Mouse (Mus musculus) gastrocnemius, adult 2 months (tissue): ENCODE measurements around the gene Clps. TPM values are rescaled to one million over a fixed set of nuclear protein-coding genes. Genes with fewer than 3 reads are reported as not detected.

ENCODE experiments used
- DNase-seq: peaks from one replicate; pipeline ENCODE4 v3.0.0; 2022
- H3K27ac ChIP-seq: fragments of 200-600 bp; 2 replicates; pipeline ENCODE4 v1.8.1; 2022; ENCODE audit warnings: mild to moderate bottlenecking
- H3K4me3 ChIP-seq: fragments of 200-600 bp; 2 replicates; pipeline ENCODE4 v1.8.1; 2022; ENCODE audit warnings: mild to moderate bottlenecking, moderate library complexity
- CTCF ChIP-seq: fragments of 200-600 bp; IDR thresholded peaks from 2 replicates; pipeline ENCODE4 v1.8.1; 2022; ENCODE audit warnings: antibody characterized with exemption, mild to moderate bottlenecking, moderate library complexity
- intact Hi-C: fragments of 180-260 bp; cut with DNase I; formaldehyde crosslinking; loops from one replicate; pipeline ENCODE4 v1.15.1; 2025
- microRNA-seq: library from miRNA; unstranded; fragments of <30 nt; microRNA quantifications from one replicate; pipeline ENCODE4 v1.2.0, GENCODE M21; 2021
- total RNA-seq, 2 experiments: library from RNA; stranded (reverse); gene quantifications; 2 replicates each; pipeline ENCODE4 v1.2.3; 2021

Clps gene
- total RNA-seq, 2 experiments from 2014 or later: not detected

GRCm38 (mm10) chr17:28513844-28514243, 46.7 kb downstream of the Clps start:
- H3K27ac ChIP-seq: peak overlapping the region; percentile 99
- intact Hi-C loops: loop anchor here (2.0 kb wide), 1 partner anchor 89 kb away; no protein-coding TSS in a partner anchor

GRCm38 (mm10) chr17:28513337-28513736, 47.2 kb downstream of the Clps start:
- peak overlapping the region; percentile 99 for H3K27ac ChIP-seq
- intact Hi-C loops: loop anchor here (2.0 kb wide), 1 partner anchor 89 kb away; no protein-coding TSS in a partner anchor

More at GRCm38 (mm10) chr17:28513844-28514243, 46.7 kb downstream of the Clps start:
- peak; percentile 65 for DNase-seq
- H3K4me3 ChIP-seq: peak overlapping the region; percentile 33
- no peak for TF ChIP-seq CTCF

DNA sequence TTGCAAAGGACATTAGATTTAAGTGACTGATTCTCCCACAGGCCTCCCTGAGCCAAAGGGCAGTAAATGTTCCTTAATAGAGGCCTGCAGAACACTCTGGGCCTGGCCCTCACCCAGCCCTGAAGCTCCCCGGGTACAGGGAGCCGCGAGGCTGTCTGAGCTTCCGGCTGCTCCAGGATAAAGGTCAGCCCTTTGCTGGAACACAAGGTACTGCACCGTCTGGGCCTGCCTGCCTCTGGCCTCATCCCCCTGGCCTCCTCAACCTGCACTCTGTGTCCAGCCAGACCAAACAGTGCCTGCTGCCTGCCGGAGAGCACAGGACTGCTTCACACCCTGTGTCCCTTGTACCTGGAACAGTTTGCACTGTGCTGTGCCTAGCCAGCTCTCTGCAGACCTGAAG, 47.9 kb downstream of the Clps start:
- Histone ChIP-seq H3K27ac (peak overlapping the region; percentile 99), H3K4me3 (peak overlapping the region; percentile 23)
- DNase-seq: peak; percentile 94
- intact Hi-C loops: loop anchor here (1.0 to 2.0 kb wide), 2 partner anchors 27 to 88 kb away; no protein-coding TSS in a partner anchor
- no peak for TF ChIP-seq CTCF

More at GRCm38 (mm10) chr17:28513337-28513736, 47.2 kb downstream of the Clps start:
- TF ChIP-seq CTCF: no peak
- H3K4me3 ChIP-seq: peak overlapping the region; percentile 6
- no peak for DNase-seq

- intact Hi-C loops: loop anchor here (1.0 to 2.0 kb wide), 2 partner anchors 27 to 87 kb away; no protein-coding TSS in a partner anchor
- no peak for TF ChIP-seq CTCF
- peak; percentile 45 for DNase-seq
- Histone ChIP-seq H3K27ac (peak overlapping the region; percentile 99), H3K4me3 (peak overlapping the region; percentile 23)
Observed at GRCm38 (mm10) chr17:28511616-28512541, 48.7 kb downstream of the Clps start.

- Histone ChIP-seq H3K4me3 (peak overlapping the region; percentile 43), H3K27ac (peak overlapping the region; percentile 66)
- intact Hi-C loops: no loop called here
- DNase-seq: peak; percentile 41
- TF ChIP-seq CTCF: no peak
Observed at GRCm38 (mm10) chr17:28510445-28511342, 49.9 kb downstream of the Clps start.

Small RNA genes lying within 50 kb of the gene (microRNA-seq; reads per million reads assigned to microRNA genes)
- gene Gm25195 (not detected), gene Mir6969 (not detected)

Other genes starting within 250 kb of the Clps start
- gene Fance, start 247.2 kb downstream of the Clps start, total RNA-seq: 10 to 100 TPM in 1 of 2 experiments, 1 to 10 TPM in 1; 9.4 to 11.2 TPM
- gene Rpl10a, start 232.3 kb downstream of the Clps start, total RNA-seq: 100 to 1,000 TPM; 382 to 410 TPM
- gene Tead3, start 209.9 kb downstream of the Clps start, total RNA-seq: 1 to 10 TPM; 6.9 to 7.4 TPM
- not detected for gene Tulp1, start 195.5 kb downstream of the Clps start, total RNA-seq
- gene Fkbp5, start 43.2 kb downstream of the Clps start, total RNA-seq: 100 to 1,000 TPM; 106 to 153 TPM
- gene Armc12, start 30.0 kb downstream of the Clps start, total RNA-seq: not detected
- gene Clpsl2, start 11.4 kb downstream of the Clps start, total RNA-seq: not detected
- gene Lhfpl5, start 14.9 kb upstream of the Clps start, total RNA-seq: not detected
- gene Srpk1, start 61.9 kb upstream of the Clps start, total RNA-seq: 10 to 100 TPM; 28.0 to 39.7 TPM
- gene Slc26a8, start 129.5 kb upstream of the Clps start, total RNA-seq: under 1 TPM; 0.38 to 0.50 TPM
- 10 to 100 TPM; 87.8 to 99.6 TPM for gene Mapk14, start 130.6 kb upstream of the Clps start, total RNA-seq
- under 1 TPM; 0.39 to 0.71 TPM for gene AC170998.1, start 165.3 kb upstream of the Clps start, total RNA-seq
- under 1 TPM in 1 of 2 experiments, not detected in 1; 0.13 TPM for gene Mapk13, start 208.5 kb upstream of the Clps start, total RNA-seq
- 10 to 100 TPM; 15.5 to 16.2 TPM for gene Brpf3, start 240.3 kb upstream of the Clps start, total RNA-seq